Mouse (Mus musculus) C2C12 (cell line): ENCODE measurements around the gene Gramd1b. TPM values are rescaled to one million over a fixed set of nuclear protein-coding genes. Genes with fewer than 3 reads are reported as not detected.

Source experiments
- H3K27me3 ChIP-seq: one replicate; pipeline ENCODE4 v1.6.1; 2011; ENCODE audit not compliant: control insufficient read depth, insufficient read depth, insufficient read length
- H3K36me3 ChIP-seq: one replicate; pipeline ENCODE4 v1.6.1; 2011; ENCODE audit not compliant: control insufficient read depth, insufficient read depth
- H3K4me3 ChIP-seq: one replicate; pipeline ENCODE4 v1.5.1; 2011; ENCODE audit warnings: mild to moderate bottlenecking, control low read depth; ENCODE audit not compliant: poor library complexity, insufficient read depth, severe bottlenecking
- H3K79me2 ChIP-seq: one replicate; pipeline ENCODE4 v1.6.1; 2011; ENCODE audit not compliant: control insufficient read depth, insufficient read depth
- H3K79me3 ChIP-seq: one replicate; pipeline ENCODE4 v1.6.1; 2011; ENCODE audit warnings: low read depth, control low read depth
- H3ac ChIP-seq: one replicate; pipeline ENCODE3; 2011; ENCODE audit warnings: low read depth; ENCODE audit not compliant: control insufficient read depth, insufficient read length
- CEBPB ChIP-seq: IDR thresholded peaks from one replicate; pipeline ENCODE4 v1.6.1; 2011; ENCODE audit warnings: low read depth, mild to moderate bottlenecking, control low read depth, moderate library complexity
- CTCF ChIP-seq: IDR thresholded peaks from one replicate; pipeline ENCODE4 v1.5.1; 2011; ENCODE audit not compliant: control insufficient read depth, insufficient read depth, insufficient read length
- FOSL1 ChIP-seq: IDR thresholded peaks from one replicate; pipeline ENCODE4 v1.8.0; 2011; ENCODE audit warnings: mild to moderate bottlenecking, low read length; ENCODE audit not compliant: poor library complexity, insufficient read depth, severe bottlenecking
- MAX ChIP-seq: IDR thresholded peaks from one replicate; pipeline ENCODE4 v1.6.1; 2011; ENCODE audit warnings: mild to moderate bottlenecking, control low read depth
- MYOD1 ChIP-seq: IDR thresholded peaks from one replicate; pipeline ENCODE4 v1.6.1; 2011; ENCODE audit warnings: low read depth; ENCODE audit not compliant: control insufficient read depth, insufficient read length
- MYOG ChIP-seq: IDR thresholded peaks from one replicate; pipeline ENCODE4 v1.6.1; 2011; ENCODE audit not compliant: control insufficient read depth, insufficient read length; ENCODE audit errors: extremely low read depth
- USF1 ChIP-seq: IDR thresholded peaks from one replicate; pipeline ENCODE4 v1.6.1; 2011; ENCODE audit warnings: low read depth, mild to moderate bottlenecking, control low read depth, moderate library complexity
- polyA plus RNA-seq: library from polyadenylated mRNA; unstranded; fragments of >200 nt; fragmentation: generic; extraction: Trizol; gene quantifications from one replicate; pipeline ENCODE4 v1.2.1, GENCODE M21; 2012; ENCODE audit warnings: missing spikeins

Gene Gramd1b
- polyA plus RNA-seq, 1 experiment: 3.7 TPM

GRCm38 (mm10) chr9:40345493-40346231, 185.5 kb downstream of the Gramd1b start:
- H3K27me3 ChIP-seq: no peaks in the 10 kb centered on the region
- TF ChIP-seq MYOG: no peak
- no peak for TF ChIP-seq FOSL1
- TF ChIP-seq MYOD1: no peak
- TF ChIP-seq MAX: no peak
- TF ChIP-seq CTCF: no peak
- no peak for TF ChIP-seq USF1
- no peak for TF ChIP-seq CEBPB
- no peaks in the 10 kb centered on the region for H3K79me3 ChIP-seq
- no peak overlapping the region for H3ac ChIP-seq
- H3K4me3 ChIP-seq: no peak overlapping the region
- H3K79me2 ChIP-seq: no peaks in the 10 kb centered on the region
- no peaks in the 10 kb centered on the region for H3K36me3 ChIP-seq

- Histone ChIP-seq H3K79me3 (no peaks in the 10 kb centered on the region), H3K36me3 (no peaks in the 10 kb centered on the region), H3ac (no peak overlapping the region), H3K27me3 (no peaks in the 10 kb centered on the region), H3K79me2 (no peaks in the 10 kb centered on the region), H3K4me3 (no peak overlapping the region)
- no peak for TF ChIP-seq CTCF
- TF ChIP-seq FOSL1: no peak
- TF ChIP-seq CEBPB: no peak
- TF ChIP-seq MYOG: no peak
- no peak for TF ChIP-seq MYOD1
- no peak for TF ChIP-seq MAX
- no peak for TF ChIP-seq USF1
These were observed 186.2 kb downstream of the Gramd1b start for GRCm38 (mm10) chr9:40344801-40345492.

- Histone ChIP-seq H3K79me3 (no peaks in the 10 kb centered on the region), H3ac (no peak overlapping the region), H3K36me3 (no peaks in the 10 kb centered on the region), H3K27me3 (no peaks in the 10 kb centered on the region), H3K79me2 (no peaks in the 10 kb centered on the region), H3K4me3 (no peak overlapping the region)
- no peak for TF ChIP-seq CTCF
- TF ChIP-seq MYOD1: no peak
- no peak for TF ChIP-seq MYOG
- TF ChIP-seq MAX: no peak
- no peak for TF ChIP-seq FOSL1
- no peak for TF ChIP-seq CEBPB
- no peak for TF ChIP-seq USF1
These were observed 187.4 kb downstream of the Gramd1b start for GRCm38 (mm10) chr9:40343828-40344227.

GRCm38 (mm10) chr9:40343053-40343652, 188.0 kb downstream of the Gramd1b start:
- no peak overlapping the region for H3K4me3 ChIP-seq
- H3K27me3 ChIP-seq: no peaks in the 10 kb centered on the region
- H3K36me3 ChIP-seq: no peaks in the 10 kb centered on the region
- TF ChIP-seq USF1 (no peak), CTCF (no peak), CEBPB (no peak), MYOG (no peak), FOSL1 (no peak), MAX (no peak), MYOD1 (no peak)
- no peaks in the 10 kb centered on the region for H3K79me2 ChIP-seq
- no peak overlapping the region for H3ac ChIP-seq
- no peaks in the 10 kb centered on the region for H3K79me3 ChIP-seq

GRCm38 (mm10) chr9:40342101-40342500, 189.1 kb downstream of the Gramd1b start:
- H3K27me3 ChIP-seq: no peaks in the 10 kb centered on the region
- H3K4me3 ChIP-seq: no peak overlapping the region
- H3K79me2 ChIP-seq: no peaks in the 10 kb centered on the region
- TF ChIP-seq CTCF (no peak), CEBPB (no peak), FOSL1 (no peak), MYOG (no peak), MYOD1 (no peak), MAX (no peak), USF1 (no peak)
- H3K36me3 ChIP-seq: no peaks in the 10 kb centered on the region
- H3K79me3 ChIP-seq: no peaks in the 10 kb centered on the region
- H3ac ChIP-seq: no peak overlapping the region
